Mouse (Mus musculus) brain, embryonic 14.5 days (tissue): ENCODE results near the gene Dio1. TPM values are rescaled to one million over a fixed set of nuclear protein-coding genes. Genes with fewer than 3 reads are reported as not detected.
A peak's percentile ranks its signal among the peaks of the same experiment; 100 is the strongest.

Experiments used
- DNase-seq: peaks from one replicate; pipeline ENCODE4 v3.0.0-alpha.2; 2011; ENCODE audit warnings: low read depth
- CTCF ChIP-seq: fragments of 200-500 bp; IDR thresholded peaks from 2 replicates; pipeline ENCODE4 v1.5.1; 2012; ENCODE audit warnings: inconsistent platforms, mild to moderate bottlenecking, moderate library complexity, borderline replicate concordance; ENCODE audit not compliant: insufficient read depth, insufficient read length; ENCODE audit errors: extremely low read depth
- POLR2A ChIP-seq: fragments of 200-500 bp; IDR thresholded peaks from 2 replicates; pipeline ENCODE4 v1.6.1; 2012; ENCODE audit warnings: mild to moderate bottlenecking, inconsistent platforms, borderline replicate concordance; ENCODE audit not compliant: poor library complexity, insufficient read depth, insufficient read length, severe bottlenecking; ENCODE audit errors: extremely low read depth
- polyA plus RNA-seq: library from polyadenylated mRNA; depleted of rRNA; stranded (reverse); fragments of >200 nt; gene quantifications from 2 replicates; pipeline ENCODE4 v1.2.3, GENCODE M21; 2012; rRNA removed

The Dio1 gene
- polyA plus RNA-seq, 1 experiment, result not detected

- DNase-seq, result peak; percentile 53
- TF ChIP-seq CTCF (no peak), POLR2A (no peak)
Measured at GRCm38 (mm10) chr4:107243365-107244333, 63.3 kb downstream of the Dio1 start.

Other genes starting within 250 kb of the Dio1 start
- 88.1 and 114 TPM in 2 replicates for gene Mrpl37, start 240.3 kb downstream of the Dio1 start, polyA plus RNA-seq
- gene Cyb5rl, start 240.2 kb downstream of the Dio1 start, polyA plus RNA-seq, result 3.7 and 4.5 TPM in 2 replicates
- gene Cdcp2, start 210.3 kb downstream of the Dio1 start, polyA plus RNA-seq, result 0.03 and 0.08 TPM in 2 replicates
- gene Tmem59, start 128.8 kb downstream of the Dio1 start, polyA plus RNA-seq, result 183 and 194 TPM in 2 replicates
- gene Tceanc2, start 128.1 kb downstream of the Dio1 start, polyA plus RNA-seq, result 14.0 and 14.2 TPM in 2 replicates
- 0.08 TPM in 1 of 2 replicates, not detected in the other for gene Ldlrad1, start 98.0 kb downstream of the Dio1 start, polyA plus RNA-seq
- gene Lrrc42, start 53.6 kb downstream of the Dio1 start, polyA plus RNA-seq, result 33.9 and 34.8 TPM in 2 replicates
- 15.9 and 19.9 TPM in 2 replicates for gene Hspb11, start 53.6 kb downstream of the Dio1 start, polyA plus RNA-seq
- gene Yipf1, start 7.2 kb upstream of the Dio1 start, polyA plus RNA-seq, result 39.4 and 40.8 TPM in 2 replicates
- 20.2 and 24.9 TPM in 2 replicates for gene Ndc1, start 60.6 kb upstream of the Dio1 start, polyA plus RNA-seq
- 1.3 and 1.4 TPM in 2 replicates for gene Glis1, start 127.4 kb upstream of the Dio1 start, polyA plus RNA-seq